Mouse (Mus musculus): ENCODE measurements around the gene Erich6. TPM values are rescaled to one million over a fixed set of nuclear protein-coding genes. Genes with fewer than 3 reads are reported as not detected.
A peak's percentile ranks its signal among the peaks of the same experiment; 100 is the strongest.

Gene Erich6
- polyA plus RNA-seq, 1 experiment from 2014 or later, result not detected

DNA sequence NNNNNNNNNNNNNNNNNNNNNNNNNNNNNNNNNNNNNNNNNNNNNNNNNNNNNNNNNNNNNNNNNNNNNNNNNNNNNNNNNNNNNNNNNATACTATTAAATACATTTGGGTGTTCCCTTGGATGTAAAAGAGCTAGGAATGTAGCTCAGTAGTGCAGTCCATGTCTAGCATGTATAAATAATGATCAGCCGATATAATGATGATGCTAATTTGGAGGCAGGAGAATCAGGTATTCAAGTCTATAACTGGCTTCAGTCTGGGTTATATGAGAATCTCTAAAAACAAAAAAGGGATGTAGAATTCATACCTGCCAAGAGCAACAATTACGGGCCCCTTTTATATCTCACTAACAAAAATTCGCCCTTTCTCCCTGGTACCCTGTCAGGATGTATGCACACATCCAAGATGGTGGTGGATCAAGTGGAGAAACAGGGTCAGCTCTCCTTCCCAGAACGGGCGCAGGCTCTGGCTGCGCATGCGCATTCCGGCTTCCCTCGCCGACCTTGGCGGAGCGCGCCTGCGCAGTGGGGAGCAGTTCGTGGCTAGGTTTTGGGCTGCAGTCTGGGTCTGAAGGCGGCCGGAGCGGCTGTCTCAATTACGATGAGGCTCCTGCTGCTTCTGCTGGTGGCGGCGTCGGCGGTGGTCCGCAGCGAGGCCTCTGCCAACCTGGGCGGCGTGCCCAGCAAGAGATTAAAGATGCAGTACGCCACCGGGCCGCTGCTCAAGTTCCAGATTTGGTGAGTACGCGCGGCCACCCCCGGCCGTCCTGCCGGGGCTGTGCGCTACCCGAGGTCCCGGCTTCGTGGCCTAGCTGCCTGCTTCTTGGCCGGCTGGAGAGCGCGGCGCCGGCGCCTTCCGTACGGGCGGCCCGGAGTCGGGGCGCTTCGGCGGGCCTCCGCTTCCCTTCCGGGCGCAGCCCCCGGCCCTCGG lies 60.6 kb downstream of the Erich6 start, which contains the start of gene Selenot:
Selenot (plus strand) TSS at position 500 of the 930 bp plus-strand sequence.
- peak within 1 kb of the TSS; percentile 97 for H3K4me3 ChIP-seq (replicated peaks)
- H3K27ac ChIP-seq, result peak within 1 kb of the TSS; percentile 99
- 2% methylated on average over 55 of the region's 59 CpGs for WGBS

DNA sequence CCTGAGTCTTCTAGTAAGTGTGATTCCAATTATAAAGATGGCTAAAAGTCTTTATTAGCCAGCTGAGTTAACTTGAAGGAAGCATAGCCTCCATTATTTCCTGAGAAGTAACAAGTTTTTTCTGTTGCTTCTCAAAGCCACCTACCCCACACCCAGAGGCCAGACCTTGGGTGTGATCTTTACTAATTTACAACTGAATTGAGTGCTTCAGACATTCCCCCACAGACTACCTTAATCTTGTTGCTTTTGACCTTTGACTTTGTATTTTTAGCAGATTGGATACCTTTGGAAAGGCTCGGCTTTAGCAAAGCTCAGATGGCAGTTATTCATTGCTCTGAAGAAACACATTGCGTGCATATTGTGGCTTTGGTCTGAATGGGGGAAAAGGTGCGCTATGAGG lies 66.2 kb downstream of the Erich6 start:
- H3K36me3 ChIP-seq, result no peaks in the 10 kb centered on the region
- WGBS, result 74% methylated on average over 3 of the region's 3 CpGs
- H3K4me1 ChIP-seq (replicated peaks), result no peaks in the 10 kb centered on the region
- H3K4me3 ChIP-seq (replicated peaks), result no peak overlapping the region
- no peak overlapping the region for H3K27ac ChIP-seq
- H3K27me3 ChIP-seq (replicated peaks), result no peaks in the 10 kb centered on the region
- ATAC-seq, result no peak
- no peak overlapping the region for H3K4me2 ChIP-seq (replicated peaks)
- H3K9me3 ChIP-seq, result no peaks in the 10 kb centered on the region
- no peak overlapping the region for H3K9ac ChIP-seq

More for the DNA sequence above, 60.6 kb downstream of the Erich6 start, which contains the start of gene Selenot:
- Histone ChIP-seq H3K36me3 (no peaks in the 10 kb centered on the region), H3K9me3 (no peaks in the 10 kb centered on the region), H3K4me1 (replicated peaks) (peaks cover 1% of the 10 kb centered on the region; the same call in 1 of the 2 replicates), H3K27me3 (replicated peaks) (no peaks in the 10 kb centered on the region), H3K9ac (peak within 1 kb of the TSS; percentile 100), H3K4me2 (replicated peaks) (peak within 1 kb of the TSS; percentile 52)
- peak; percentile 96 for ATAC-seq

Other genes with a start within 250 kb of the Erich6 start
- gene Tsc22d2, start 222.5 kb downstream of the Erich6 start, polyA plus RNA-seq (2015; fragmentation: Nextera tagmentation; extraction: Ambion mirVana), result 9.0 and 10.9 TPM in 2 replicates
- gene Eif2a, start 111.4 kb downstream of the Erich6 start, polyA plus RNA-seq (2015; fragmentation: Nextera tagmentation; extraction: Ambion mirVana), result 51.7 and 58.4 TPM in 2 replicates
- gene Serp1, start 111.3 kb downstream of the Erich6 start, polyA plus RNA-seq (2015; fragmentation: Nextera tagmentation; extraction: Ambion mirVana), result 197 and 203 TPM in 2 replicates
- gene Selenot, start 60.6 kb downstream of the Erich6 start, polyA plus RNA-seq (2015; fragmentation: Nextera tagmentation; extraction: Ambion mirVana), result 20.6 and 20.8 TPM in 2 replicates
- gene Siah2, start 55.2 kb upstream of the Erich6 start, polyA plus RNA-seq (2015; fragmentation: Nextera tagmentation; extraction: Ambion mirVana), result 4.7 and 5.7 TPM in 2 replicates
- gene Mindy4b-ps, start 185.1 kb upstream of the Erich6 start, polyA plus RNA-seq (2015; fragmentation: Nextera tagmentation; extraction: Ambion mirVana), result not detected in 2 replicates
- gene Clrn1, start 248.1 kb upstream of the Erich6 start, polyA plus RNA-seq (2015; fragmentation: Nextera tagmentation; extraction: Ambion mirVana), result not detected in 2 replicates